Mouse (Mus musculus): ENCODE measurements around the gene Proca1.
"Not testable (repeated sequence)": the region's sequence is repeated elsewhere in the genome, so short reads cannot be mapped to it uniquely, and the experiment has no call there.

The Proca1 gene

DNA sequence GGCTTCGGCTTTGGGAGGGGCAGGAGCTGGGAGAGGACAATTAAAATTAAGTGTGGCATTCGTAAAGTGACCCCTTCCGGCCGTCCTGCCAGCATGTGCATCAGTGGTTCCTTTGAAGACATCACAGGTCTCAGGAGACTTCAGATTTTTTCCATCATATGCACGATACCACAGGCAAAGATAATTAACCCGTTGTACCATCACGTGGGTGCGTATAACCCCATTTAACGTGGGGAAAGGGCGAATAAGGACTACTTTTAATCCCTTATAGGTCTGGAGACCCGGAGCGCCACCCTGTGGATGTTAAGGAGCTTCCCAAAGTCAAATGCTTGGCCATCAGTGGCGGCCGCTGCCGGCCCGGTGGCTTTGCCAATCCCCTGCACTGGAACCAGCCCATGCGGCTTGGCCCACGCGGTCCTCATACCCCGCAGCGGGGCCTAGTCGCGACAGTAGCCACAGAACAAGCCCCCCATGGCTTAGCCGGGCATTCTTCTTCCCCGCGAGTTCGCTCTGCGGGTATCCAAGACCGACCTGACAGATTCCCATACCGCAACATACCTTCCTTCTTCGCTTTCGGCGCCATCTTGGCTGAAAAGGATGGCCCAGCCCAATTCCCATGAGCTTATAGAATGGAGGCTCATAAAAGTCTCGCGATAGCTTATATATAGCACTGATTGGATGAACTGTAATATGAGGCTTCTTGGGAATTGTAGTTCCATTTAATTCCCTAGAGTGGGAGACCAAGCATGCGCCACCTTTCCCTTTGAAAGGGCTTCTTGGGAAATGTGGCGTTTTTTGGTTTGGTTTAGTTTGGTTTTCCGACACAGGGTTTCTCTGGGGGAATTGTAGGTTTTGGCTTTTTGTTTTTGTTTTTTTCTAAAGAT lies 10.0 kb upstream of the Proca1 start, which contains the start of gene Rpl23a:
Rpl23a (minus strand) TSS at position 624 of the 884 bp plus-strand sequence.
- DNase-seq: peak; percentile 89

GRCm38 (mm10) chr11:78183884-78184514 lies 9.2 kb upstream of the Proca1 start:
- no peak for DNase-seq

DNA sequence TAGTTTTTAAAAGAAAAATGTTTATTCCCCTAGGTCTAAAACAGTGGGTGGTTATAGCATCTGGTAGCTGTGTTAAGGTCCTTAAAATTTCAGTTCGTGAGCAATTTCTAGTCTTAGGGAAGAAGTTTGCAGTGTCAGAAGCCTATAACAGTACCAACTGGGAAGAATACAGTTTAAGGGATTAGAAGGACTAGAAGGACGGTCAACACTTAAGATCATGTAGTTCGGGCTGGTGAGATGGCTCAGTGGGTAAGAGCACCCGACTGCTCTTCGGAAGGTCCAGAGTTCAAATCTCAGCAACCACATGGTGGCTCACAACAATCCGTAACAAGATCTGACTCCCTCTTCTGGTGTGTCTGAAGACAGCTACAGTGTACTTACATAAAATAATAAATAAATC lies 8.5 kb upstream of the Proca1 start:
- DNase-seq: not testable (repeated sequence)

DNA sequence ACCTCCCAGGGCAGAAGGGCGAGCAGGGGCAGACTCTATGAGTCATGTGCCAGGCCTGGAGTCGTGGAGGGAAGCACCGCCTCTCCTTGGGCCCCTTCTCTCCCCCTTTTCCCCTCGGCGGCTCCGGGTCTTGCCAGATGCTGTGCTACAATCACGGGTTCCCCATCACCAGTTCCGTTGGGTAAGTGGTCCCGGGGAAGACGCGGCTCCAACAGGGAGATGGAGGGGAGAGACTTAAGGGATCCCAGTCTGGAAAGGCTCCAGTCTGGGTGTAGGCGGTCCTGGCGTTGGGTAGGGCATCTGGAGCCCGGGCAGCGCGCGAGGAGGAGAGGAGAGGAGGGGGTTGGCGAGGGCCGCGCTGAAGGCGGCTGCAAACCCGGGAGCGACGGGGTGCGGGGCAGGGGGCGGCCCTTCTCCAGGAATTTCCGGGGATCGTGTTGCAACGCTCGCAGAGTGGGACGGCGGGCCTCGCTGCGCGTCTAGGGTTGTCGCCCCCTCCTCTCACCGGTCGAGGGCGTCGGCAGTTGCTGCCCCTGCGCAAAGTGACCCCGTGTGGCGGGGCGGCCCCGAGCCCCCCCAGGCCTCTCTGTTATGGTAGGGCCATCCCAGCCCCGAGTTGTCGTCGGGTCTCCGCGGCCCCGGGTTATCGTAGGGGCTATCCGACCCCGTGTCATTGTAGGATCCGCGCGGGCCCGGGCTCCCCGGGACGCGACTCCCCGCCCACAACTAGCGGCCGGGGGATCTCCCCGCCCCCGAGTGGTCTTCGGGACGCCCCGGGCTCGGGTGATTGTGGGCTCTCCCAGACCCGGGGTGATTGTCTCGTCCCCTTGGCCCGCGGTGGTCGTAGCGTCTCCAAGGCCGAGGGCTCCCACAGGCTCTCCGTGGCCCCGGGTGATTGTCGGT lies 4.6 kb upstream of the Proca1 start, which contains the start of gene Rab34:
Rab34 (plus strand) TSS at position 100 of the 903 bp plus-strand sequence.
- peak; percentile 77 for DNase-seq

DNA sequence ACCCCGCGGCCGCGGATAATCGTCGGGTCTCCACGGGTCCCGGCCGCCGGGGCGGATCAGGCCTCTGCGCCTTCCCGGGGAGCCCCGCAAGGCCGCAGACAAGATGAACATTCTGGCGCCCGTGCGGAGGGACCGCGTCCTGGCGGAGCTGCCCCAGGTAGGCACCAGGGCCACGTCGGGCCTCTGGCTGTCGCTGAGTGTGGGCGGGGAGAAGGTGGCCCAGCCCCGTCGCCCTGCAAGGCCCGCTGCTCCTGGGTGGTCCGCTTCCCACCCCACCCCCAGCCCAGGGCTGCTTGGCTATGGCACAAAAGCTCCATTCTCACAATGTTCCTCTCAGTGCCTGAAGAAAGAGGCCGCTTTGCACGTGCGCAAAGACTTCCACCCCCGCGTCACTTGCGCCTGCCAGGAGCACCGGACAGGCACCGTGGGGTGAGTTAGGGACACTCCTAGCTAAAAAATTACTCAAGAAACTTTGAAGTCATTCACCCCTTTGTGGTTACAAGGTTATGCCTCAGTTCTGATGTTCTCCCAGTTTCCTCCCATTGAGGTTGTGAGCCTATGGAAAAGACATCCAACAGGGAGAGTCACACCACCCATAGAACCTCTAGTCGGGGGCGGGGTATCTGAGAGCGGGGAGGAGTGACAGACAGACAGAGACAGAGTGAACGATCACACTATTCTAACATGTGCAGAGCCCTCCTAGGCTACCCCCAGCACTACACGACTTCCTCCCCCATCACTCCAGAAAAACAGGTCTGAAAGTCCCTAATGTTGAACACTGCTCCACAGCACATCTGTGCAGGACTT lies 3.8 kb upstream of the Proca1 start:
- DNase-seq: peak; percentile 75

DNA sequence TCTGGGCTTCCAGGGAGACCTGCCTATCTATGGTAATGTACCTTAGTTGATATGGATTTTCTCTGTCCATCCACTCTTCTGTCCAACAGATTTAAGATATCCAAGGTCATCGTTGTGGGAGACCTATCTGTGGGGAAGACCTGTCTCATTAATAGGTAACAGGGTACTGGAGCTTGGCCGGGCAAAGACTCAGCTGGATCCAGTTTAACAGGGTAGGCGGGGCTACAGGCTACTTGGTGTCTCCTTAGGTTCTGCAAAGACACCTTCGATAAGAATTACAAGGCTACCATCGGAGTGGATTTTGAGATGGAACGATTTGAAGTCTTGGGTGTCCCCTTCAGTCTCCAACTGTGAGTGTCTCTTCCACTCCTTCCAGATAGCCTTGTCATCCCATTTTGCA lies 3.2 kb upstream of the Proca1 start:
- peak; percentile 73 for DNase-seq

- peak; percentile 85 for DNase-seq
Measured at GRCm38 (mm10) chr11:78194411-78195100, 1.4 kb downstream of the Proca1 start.

DNA sequence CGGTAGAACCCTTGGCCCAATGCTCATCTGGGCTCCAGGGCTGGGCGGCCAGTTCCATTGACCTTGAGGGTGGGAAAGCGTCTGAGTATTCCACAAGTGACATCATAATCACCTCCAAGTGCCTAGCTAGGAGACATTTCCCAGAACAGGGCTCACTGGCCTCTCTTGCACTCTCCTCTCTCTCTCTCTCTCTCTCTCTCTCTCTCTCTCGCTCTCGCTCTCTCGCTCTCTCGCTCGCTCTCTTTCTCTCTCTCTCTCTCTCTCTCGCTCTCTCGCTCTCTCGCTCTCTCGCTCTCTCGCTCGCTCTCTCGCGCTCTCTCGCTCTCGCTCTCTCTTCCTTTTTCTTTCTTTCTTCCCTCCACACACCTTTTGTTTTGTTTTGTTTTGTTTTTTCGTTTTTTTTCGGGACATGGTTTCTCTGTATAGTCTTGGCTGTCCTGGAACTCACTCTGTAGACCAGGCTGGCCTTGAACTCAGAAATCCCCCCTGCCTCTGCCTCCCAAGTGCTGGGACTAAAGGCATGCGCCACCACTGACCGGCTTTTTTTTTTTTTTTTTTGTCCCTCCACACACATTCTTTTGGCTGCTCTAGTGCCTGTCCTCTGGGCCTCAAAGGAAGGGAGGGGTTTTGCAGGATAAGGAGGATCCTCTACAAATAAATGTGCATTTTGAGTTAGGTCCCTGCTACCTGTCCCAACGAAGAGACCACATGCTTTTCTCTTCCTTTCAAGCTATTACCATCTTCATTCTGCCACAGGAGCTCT lies 2.1 kb downstream of the Proca1 start:
- DNase-seq: no peak

- DNase-seq: no peak
Measured at GRCm38 (mm10) chr11:78202372-78202771, 9.2 kb downstream of the Proca1 start.

GRCm38 (mm10) chr11:78204287-78204686 lies 11.1 kb downstream of the Proca1 start:
- no peak for DNase-seq

- no peak for DNase-seq
Measured at GRCm38 (mm10) chr11:78205361-78206206, 12.4 kb downstream of the Proca1 start.

GRCm38 (mm10) chr11:78207190-78207589 lies 14.0 kb downstream of the Proca1 start:
- no peak for DNase-seq

DNA sequence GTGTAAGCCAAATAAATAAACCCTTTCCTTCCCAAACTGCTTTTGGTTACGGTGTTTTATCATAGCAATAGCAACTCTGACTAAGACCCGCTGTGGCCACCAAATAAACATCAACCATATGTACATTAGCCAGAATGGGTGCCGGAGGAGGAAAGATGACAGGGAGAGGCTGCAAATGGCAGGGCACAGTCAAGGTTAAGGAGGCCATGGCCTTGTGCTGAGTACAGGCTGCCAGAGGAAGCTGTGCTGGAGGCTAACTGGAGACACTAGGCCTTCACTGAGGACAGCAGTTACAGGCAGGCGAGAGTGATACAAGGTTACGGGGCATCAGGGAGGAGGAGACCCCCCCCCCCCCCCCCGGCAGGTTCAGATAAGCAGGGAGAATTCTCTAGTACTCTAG lies 16.7 kb downstream of the Proca1 start:
- no peak for DNase-seq

- DNase-seq: no peak
Measured at GRCm38 (mm10) chr11:78210615-78211014, 17.4 kb downstream of the Proca1 start.

DNA sequence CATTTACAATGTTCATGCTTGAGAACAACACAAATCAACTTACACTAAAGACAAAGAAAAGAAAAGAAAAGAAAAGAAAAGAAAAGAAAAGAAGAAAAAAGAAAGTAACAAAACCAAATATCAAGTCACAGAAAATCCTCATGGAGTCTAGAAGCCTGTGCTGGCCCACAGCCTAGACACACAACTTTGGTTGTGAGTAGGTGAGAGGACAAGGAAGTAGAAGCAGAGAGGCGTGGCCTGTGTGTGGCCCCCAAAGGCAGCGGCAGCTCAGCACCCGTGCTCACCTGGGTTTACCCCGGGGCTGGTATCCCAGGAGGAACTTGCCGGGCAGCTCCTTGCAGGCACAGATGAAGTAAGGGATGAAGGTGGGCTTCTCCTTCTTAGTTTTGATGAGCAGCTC lies 18.3 kb downstream of the Proca1 start:
- DNase-seq: no peak

DNA sequence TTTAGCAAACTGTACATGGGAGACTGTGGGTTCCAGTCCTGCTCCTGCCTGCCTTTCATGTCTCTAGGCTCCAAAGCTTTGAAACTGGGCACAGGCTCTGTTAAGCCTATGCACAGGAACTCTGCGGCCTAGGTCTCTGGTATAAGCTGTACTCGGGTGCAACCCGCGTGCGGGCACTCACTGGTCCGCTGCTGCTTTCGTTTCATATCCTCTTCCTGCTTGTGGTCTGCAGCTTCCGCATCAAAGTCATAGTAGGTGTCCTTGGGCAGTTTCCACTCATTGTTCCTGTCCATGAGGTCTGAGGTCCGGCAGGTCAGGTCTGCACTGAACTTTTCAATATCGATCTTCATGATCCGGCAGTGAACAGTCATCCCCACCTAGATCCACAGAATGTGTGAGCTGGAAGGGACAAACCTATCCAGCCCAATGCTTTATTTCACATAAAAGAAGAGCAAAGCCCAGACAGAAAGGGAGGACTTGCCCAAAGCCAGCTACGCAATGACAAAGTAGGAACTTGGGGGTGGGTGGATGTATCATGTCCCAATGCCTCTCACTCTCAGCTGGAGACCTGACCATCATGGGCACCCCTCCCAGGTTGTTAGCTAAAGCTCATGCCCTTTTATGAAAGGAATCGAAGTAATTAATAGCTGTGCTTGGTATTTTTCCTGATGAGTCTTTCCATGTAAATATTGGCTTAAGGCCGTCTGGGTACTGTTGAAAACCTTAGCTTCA lies 20.1 kb downstream of the Proca1 start:
- DNase-seq: no peak

GRCm38 (mm10) chr11:78215709-78216317 lies 22.6 kb downstream of the Proca1 start:
- DNase-seq: no peak

DNA sequence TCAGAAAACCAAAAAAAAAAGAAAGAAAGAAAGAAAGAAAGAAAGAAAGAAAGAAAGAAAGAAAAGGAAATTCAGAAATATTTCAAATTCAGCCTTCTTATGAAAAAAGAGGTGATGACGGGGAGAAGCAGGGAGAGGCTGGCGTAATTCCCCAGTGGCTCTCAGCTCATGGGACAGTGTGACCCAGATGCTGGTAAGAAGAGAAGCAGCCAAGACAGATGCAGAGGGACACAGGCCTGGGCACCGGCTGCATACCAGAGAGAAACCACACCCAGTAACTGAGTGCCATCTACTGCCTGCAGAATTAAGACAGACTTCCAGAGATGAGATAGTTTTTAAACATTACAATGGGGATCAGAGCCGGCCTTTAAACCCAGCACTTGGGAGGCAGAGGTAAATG lies 30.4 kb downstream of the Proca1 start:
- DNase-seq: no peak

- no peak for DNase-seq
Measured at GRCm38 (mm10) chr11:78231518-78231917, 38.3 kb downstream of the Proca1 start.
